Mouse (Mus musculus) cortical plate, adult 2 months (tissue): Measurements from ENCODE around the gene Il2rb.

Experiments
- CTCF ChIP-seq: fragments of 200-500 bp; IDR thresholded peaks from 2 replicates; pipeline ENCODE4 v1.5.1; 2011; ENCODE audit warnings: mild to moderate bottlenecking, control low read depth, low read length; ENCODE audit not compliant: insufficient read depth; ENCODE audit errors: extremely low read depth
- POLR2A ChIP-seq: fragments of 200-500 bp; IDR thresholded peaks from 2 replicates; pipeline ENCODE4 v1.6.1; 2011; ENCODE audit warnings: mild to moderate bottlenecking, low read length, control low read depth; ENCODE audit not compliant: insufficient read depth; ENCODE audit errors: extremely low read depth

- TF ChIP-seq POLR2A = no peak
- TF ChIP-seq CTCF = no peak
Observed at GRCm38 (mm10) chr15:78530141-78530540, 35.1 kb upstream of the Il2rb start.
